Mouse (Mus musculus) CD4-positive, CD25-positive, alpha-beta regulatory T cell, adult 9 weeks (primary cell): ENCODE data around the gene Pik3cb. TPM values are rescaled to one million over a fixed set of nuclear protein-coding genes. Genes with fewer than 3 reads are reported as not detected.

ENCODE experiments used
- polyA plus RNA-seq: library from polyadenylated mRNA; unstranded; fragments of 100-300 nt; shearing (Covaris generic); gene quantifications from one replicate; pipeline ENCODE4 v1.2.1, GENCODE M21; 2017

Gene Pik3cb
- polyA plus RNA-seq = 1.7 TPM

DNA sequence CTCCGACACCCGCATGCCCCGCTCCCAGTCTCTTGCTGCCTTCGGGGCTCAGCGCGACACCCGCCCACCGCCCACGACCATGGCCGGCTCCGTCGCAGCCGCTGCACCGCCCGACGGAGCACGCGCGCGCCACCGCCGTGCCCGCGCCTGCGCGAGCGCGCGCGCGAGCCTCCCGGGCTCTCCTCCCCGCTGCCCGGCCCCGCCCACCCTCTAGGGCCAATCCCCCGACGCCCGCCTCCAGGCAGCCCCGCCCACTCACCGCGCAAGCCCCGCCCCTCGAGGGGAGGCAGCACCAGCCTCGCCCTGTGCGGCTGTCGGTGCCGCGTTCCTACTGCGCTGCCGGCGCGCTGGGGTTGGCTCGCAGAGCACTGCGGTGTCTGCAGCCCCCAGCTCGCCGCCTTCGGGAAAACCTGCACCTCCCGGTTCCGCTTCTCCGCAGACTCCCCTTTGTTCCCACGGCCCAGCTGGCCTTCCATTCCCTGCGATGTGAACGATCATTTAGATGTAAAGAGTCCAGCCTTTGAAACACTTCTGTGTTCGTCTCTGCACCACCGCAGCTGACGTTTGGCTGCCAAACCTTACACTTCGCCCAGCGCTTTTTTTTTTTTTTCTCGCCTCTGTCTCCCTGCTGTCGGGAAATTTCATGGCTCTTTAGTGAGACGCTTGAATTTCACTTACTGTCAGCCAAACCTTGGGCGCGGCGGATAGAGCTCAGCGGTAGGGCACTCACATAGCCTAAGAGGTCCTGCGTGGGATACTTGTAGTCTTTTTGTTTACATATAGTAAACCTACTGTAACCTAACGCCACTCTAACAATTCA lies at the start of gene Pik3cb:
TSS of gene Pik3cb (minus strand) at position 559 of the 820 bp plus-strand sequence.

DNA sequence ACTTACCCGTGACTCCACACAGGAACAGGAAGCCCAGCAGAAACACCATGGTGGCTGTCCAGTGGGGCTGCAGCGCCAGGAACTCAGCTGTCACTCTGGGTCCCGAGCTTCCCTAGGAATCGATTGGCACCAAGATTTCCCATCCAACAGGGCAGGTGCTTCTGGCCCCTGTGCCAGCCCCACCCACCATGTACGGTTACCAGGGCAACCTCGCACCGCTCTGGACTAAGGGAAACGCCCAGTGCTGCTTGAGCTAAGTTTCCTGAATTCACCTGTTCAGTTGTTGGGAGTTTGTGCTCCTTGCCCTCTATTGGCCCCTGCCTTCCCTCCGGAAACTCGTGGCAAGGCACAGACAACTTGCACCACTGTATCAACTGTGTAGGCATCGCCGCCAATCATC lies 104.8 kb downstream of the Pik3cb start, which contains the start of gene Gm1123:
TSS of gene Gm1123 (minus strand) at position 141 of the 400 bp plus-strand sequence.

Other genes with a start within 250 kb of the Pik3cb start
- gene 7420426K07Rik, start 237.5 kb downstream of the Pik3cb start, polyA plus RNA-seq = not detected
- gene Foxl2, start 185.3 kb downstream of the Pik3cb start, polyA plus RNA-seq = not detected
- 68.6 TPM for gene Faim, start 154.2 kb downstream of the Pik3cb start, polyA plus RNA-seq
- gene Gm1123, start 104.9 kb downstream of the Pik3cb start, polyA plus RNA-seq = 1.2 TPM
- gene Faiml, start 96.6 kb upstream of the Pik3cb start, polyA plus RNA-seq = not detected
- 22.2 TPM for gene Cep70, start 102.7 kb upstream of the Pik3cb start, polyA plus RNA-seq
- not detected for gene Esyt3, start 217.9 kb upstream of the Pik3cb start, polyA plus RNA-seq